Mouse (Mus musculus): ENCODE data around the gene Sept12. TPM values are rescaled to one million over a fixed set of nuclear protein-coding genes. Genes with fewer than 3 reads are reported as not detected.

Sept12 gene
- polyA plus RNA-seq, 1 experiment from 2014 or later, result not detected

GRCm38 (mm10) chr16:4937351-4938190 is 60.1 kb downstream of the Sept12 start:
- no peak overlapping the region for H3K4me3 ChIP-seq (ENCODE audit: control insufficient read depth in 1 of 2, insufficient read depth in 1 of 2, low read depth in 1 of 2, low read length in 2 of 2)
- no peak overlapping the region for H3K27ac ChIP-seq (replicated peaks in 1 of 2; ENCODE audit: control insufficient read depth in 1 of 2, insufficient read depth in 1 of 2, low read depth in 2 of 2, low read length in 2 of 2)
- no peak for ATAC-seq (ENCODE audit: insufficient number of reproducible peaks, insufficient read depth, low FRiP score, low read depth)
- H3K9ac ChIP-seq (ENCODE audit: low read length), result no peak overlapping the region
- no peak overlapping the region for H3K4me2 ChIP-seq (ENCODE audit: low read length)
- 85% methylated on average over 8 of the region's 8 CpGs for WGBS
- H3K36me3 ChIP-seq (ENCODE audit: control insufficient read depth, insufficient read depth, low read length), result peaks cover 84% of the 10 kb centered on the region
- no peaks in the 10 kb centered on the region for H3K9me3 ChIP-seq (ENCODE audit: control insufficient read depth, low read length)
- no peaks in the 10 kb centered on the region for H3K27me3 ChIP-seq (ENCODE audit: control insufficient read depth, insufficient read depth, low read length)
- peaks cover 4 to 25% of the 10 kb centered on the region in 2 experiments; a peak in 3 of 4 replicates for H3K4me1 ChIP-seq (ENCODE audit: control insufficient read depth in 2 of 2, insufficient read depth in 2 of 2, low read length in 2 of 2)

Other genes starting within 250 kb of the Sept12 start
- gene Cdip1, start 207.6 kb downstream of the Sept12 start, polyA plus RNA-seq (2014; fragmentation: Nextera tagmentation; extraction: Ambion mirVana), result 121 and 135 TPM in 2 replicates
- 0.28 and 0.58 TPM in 2 replicates for gene 4930562C15Rik, start 162.4 kb downstream of the Sept12 start, polyA plus RNA-seq (2014; fragmentation: Nextera tagmentation; extraction: Ambion mirVana)
- 24.2 and 25.3 TPM in 2 replicates for gene Ubald1, start 117.5 kb downstream of the Sept12 start, polyA plus RNA-seq (2014; fragmentation: Nextera tagmentation; extraction: Ambion mirVana)
- 115 and 120 TPM in 2 replicates for gene Mgrn1, start 111.6 kb downstream of the Sept12 start, polyA plus RNA-seq (2014; fragmentation: Nextera tagmentation; extraction: Ambion mirVana)
- gene Nudt16l1, start 59.1 kb downstream of the Sept12 start, polyA plus RNA-seq (2014; fragmentation: Nextera tagmentation; extraction: Ambion mirVana), result 126 and 128 TPM in 2 replicates
- 26.6 and 32.3 TPM in 2 replicates for gene Anks3, start 33.6 kb downstream of the Sept12 start, polyA plus RNA-seq (2014; fragmentation: Nextera tagmentation; extraction: Ambion mirVana)
- gene Smim22, start 9.4 kb upstream of the Sept12 start, polyA plus RNA-seq (2014; fragmentation: Nextera tagmentation; extraction: Ambion mirVana), result 3.3 and 4.2 TPM in 2 replicates
- gene Rogdi, start 15.7 kb upstream of the Sept12 start, polyA plus RNA-seq (2014; fragmentation: Nextera tagmentation; extraction: Ambion mirVana), result 58.9 and 59.6 TPM in 2 replicates
- gene Glyr1, start 52.0 kb upstream of the Sept12 start, polyA plus RNA-seq (2014; fragmentation: Nextera tagmentation; extraction: Ambion mirVana), result 59.7 and 68.3 TPM in 2 replicates
- gene Ubn1, start 52.2 kb upstream of the Sept12 start, polyA plus RNA-seq (2014; fragmentation: Nextera tagmentation; extraction: Ambion mirVana), result 17.1 and 17.4 TPM in 2 replicates
- gene Ppl, start 134.6 kb upstream of the Sept12 start, polyA plus RNA-seq (2014; fragmentation: Nextera tagmentation; extraction: Ambion mirVana), result 1.3 and 1.6 TPM in 2 replicates
- 0.03 TPM in 1 of 2 replicates, not detected in the other for gene Sec14l5, start 149.3 kb upstream of the Sept12 start, polyA plus RNA-seq (2014; fragmentation: Nextera tagmentation; extraction: Ambion mirVana)
- gene Nagpa, start 206.2 kb upstream of the Sept12 start, polyA plus RNA-seq (2014; fragmentation: Nextera tagmentation; extraction: Ambion mirVana), result 13.1 and 13.7 TPM in 2 replicates
- gene AU021092, start 224.4 kb upstream of the Sept12 start, polyA plus RNA-seq (2014; fragmentation: Nextera tagmentation; extraction: Ambion mirVana), result 5.1 and 6.3 TPM in 2 replicates
- 27.9 and 29.5 TPM in 2 replicates for gene Alg1, start 235.8 kb upstream of the Sept12 start, polyA plus RNA-seq (2014; fragmentation: Nextera tagmentation; extraction: Ambion mirVana)

Data from heart, embryonic 14.5 days (tissue).